Mouse (Mus musculus) gastrocnemius, postnatal 25 days (tissue): Measurements from ENCODE around the gene Scgb1c1. TPM values are rescaled to one million over a fixed set of nuclear protein-coding genes. Genes with fewer than 3 reads are reported as not detected.

Source experiments
- DNase-seq: peaks from one replicate; pipeline ENCODE4 v3.0.0; 2022
- total RNA-seq, 2 experiments: library from RNA; stranded (reverse); gene quantifications; 1 replicate in 1 of 2; 2 replicates in 1 of 2; pipeline ENCODE4 v1.2.3; 2021

Scgb1c1 gene
- total RNA-seq, 2 experiments from 2014 or later, result not detected

- no peak for DNase-seq
Measured at GRCm38 (mm10) chr7:140843806-140844205, 1.5 kb upstream of the Scgb1c1 start.

GRCm38 (mm10) chr7:140845683-140846082, 336 bp downstream of the Scgb1c1 start:
- DNase-seq, result no peak

GRCm38 (mm10) chr7:140846676-140847075, 1.3 kb downstream of the Scgb1c1 start:
- DNase-seq, result no peak

GRCm38 (mm10) chr7:140847755-140848580, 2.6 kb downstream of the Scgb1c1 start, which contains the start of gene Odf3:
TSS of gene Odf3 (plus strand) at chr7:140847805.
- DNase-seq, result no peak

GRCm38 (mm10) chr7:140848591-140848990, 3.2 kb downstream of the Scgb1c1 start:
- DNase-seq, result no peak

GRCm38 (mm10) chr7:140851916-140852315, 6.6 kb downstream of the Scgb1c1 start:
- DNase-seq, result no peak

GRCm38 (mm10) chr7:140853386-140853785, 8.0 kb downstream of the Scgb1c1 start:
- no peak for DNase-seq

- DNase-seq, result no peak
Measured at GRCm38 (mm10) chr7:140854483-140854882, 9.1 kb downstream of the Scgb1c1 start.

GRCm38 (mm10) chr7:140855181-140855580, 9.8 kb downstream of the Scgb1c1 start:
- DNase-seq, result no peak

GRCm38 (mm10) chr7:140855860-140856784, 10.8 kb downstream of the Scgb1c1 start, which contains the start of gene Gm45785:
TSS of gene Gm45785 (minus strand) at chr7:140856331.
- peak; percentile 88 for DNase-seq

- peak; percentile 93 for DNase-seq
Measured at GRCm38 (mm10) chr7:140856785-140857549, 11.6 kb downstream of the Scgb1c1 start, which contains the start of gene Ric8a. TSS of gene Ric8a (plus strand) at chr7:140856957.

- no peak for DNase-seq
Measured at GRCm38 (mm10) chr7:140857550-140858505, 12.5 kb downstream of the Scgb1c1 start, which contains the start of gene Bet1l. TSS of gene Bet1l (minus strand) at chr7:140857577.

GRCm38 (mm10) chr7:140858746-140859145, 13.4 kb downstream of the Scgb1c1 start:
- no peak for DNase-seq

- DNase-seq, result no peak
Measured at GRCm38 (mm10) chr7:140859997-140860396, 14.7 kb downstream of the Scgb1c1 start.

GRCm38 (mm10) chr7:140860728-140861127, 15.4 kb downstream of the Scgb1c1 start:
- no peak for DNase-seq

GRCm38 (mm10) chr7:140864761-140865160, 19.4 kb downstream of the Scgb1c1 start:
- no peak for DNase-seq

GRCm38 (mm10) chr7:140874224-140874623, 28.9 kb downstream of the Scgb1c1 start:
- DNase-seq, result no peak

- DNase-seq, result no peak
Measured at GRCm38 (mm10) chr7:140877364-140877763, 32.0 kb downstream of the Scgb1c1 start.

GRCm38 (mm10) chr7:140879355-140879754, 34.0 kb downstream of the Scgb1c1 start:
- no peak for DNase-seq

GRCm38 (mm10) chr7:140880419-140880818, 35.1 kb downstream of the Scgb1c1 start:
- no peak for DNase-seq
